ENCODE assay signal across 24 mouse cellular contexts in the genomic region with DNA sequence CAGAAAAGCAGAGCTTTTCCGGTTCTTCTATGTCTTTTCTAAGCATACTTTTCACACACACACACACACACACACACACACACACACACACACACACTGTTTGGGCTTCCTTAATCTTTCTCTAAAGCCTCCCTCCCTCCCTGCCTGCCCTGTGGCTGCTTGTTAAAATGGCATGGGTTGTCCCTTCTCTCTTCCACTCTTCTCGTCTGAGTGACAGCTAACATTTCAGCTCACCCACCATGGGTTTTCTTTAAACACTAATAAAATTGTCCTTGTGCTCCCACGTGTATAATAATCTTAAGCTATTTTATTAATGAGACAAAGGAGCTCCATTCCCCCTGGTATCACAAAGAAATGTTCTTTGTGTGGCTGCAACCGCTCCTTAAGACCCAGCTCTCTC. TPM values are rescaled to one million over a fixed set of nuclear protein-coding genes. Genes with fewer than 3 reads are reported as not detected.
DNase-seq lines count a peak whose midpoint lies in the region; ATAC-seq and TF ChIP-seq lines count a peak whose summit lies in the region.
"Had no signal": no experiment of that assay in that cellular context is flagged by ENCODE, and none has a peak within 500 bp of the region (broad histone marks: within the 10 kb centered on the region; RNA-seq: fewer than 3 reads in every experiment).

No protein-coding gene starts in this region.

- no peaks in the 10 kb centered on the region for H3K4me1 ChIP-seq in MEL (ENCODE audit: control insufficient read depth in 1 of 2, insufficient read depth in 2 of 2, low read length in 2 of 2)
- H3K4me1 ChIP-seq in forebrain, embryonic 12.5 days, result peaks cover 13% of the 10 kb centered on the region; the same call in 1 of the 2 replicates
- no peaks in the 10 kb centered on the region for H3K4me1 ChIP-seq in midbrain, postnatal 0 days (ENCODE audit: insufficient read depth, low read length)
- no peaks in the 10 kb centered on the region for H3K4me1 ChIP-seq in liver, embryonic 12.5 days
- H3K4me1 ChIP-seq: limb, embryonic 13.5 days; liver, embryonic 15.5 days had no signal

- 5% methylated on average over 4 of the region's 4 CpGs for WGBS in forebrain, embryonic 12.5 days
- 18% methylated on average over 4 of the region's 4 CpGs for WGBS in midbrain, postnatal 0 days
- 50% methylated on average over 4 of the region's 4 CpGs for WGBS in liver, embryonic 12.5 days (ENCODE audit: insufficient replicate concordance)

- no peaks in the 10 kb centered on the region for H3K27me3 ChIP-seq in MEL (ENCODE audit: control insufficient read depth in 1 of 2, insufficient read depth in 2 of 2, low read length in 2 of 2)
- H3K27me3 ChIP-seq in forebrain, embryonic 12.5 days, result 0 out of 2 replicates have a peak, but pooled peaks cover 6% of the 10 kb centered on the region
- H3K27me3 ChIP-seq in midbrain, postnatal 0 days (ENCODE audit: insufficient read depth, low read length), result no peaks in the 10 kb centered on the region; the same call in 1 of the 2 replicates
- no peaks in the 10 kb centered on the region for H3K27me3 ChIP-seq in liver, embryonic 12.5 days (replicated peaks)
- H3K27me3 ChIP-seq: limb, embryonic 13.5 days; liver, embryonic 15.5 days; neural tube, embryonic 13.5 days had no signal

- no peak for TF ChIP-seq EP300 in MEL (IDR thresholded peaks at IDR 0.05; ENCODE audit: low read depth in 1 of 2, low read length in 2 of 2)

- no peaks in the 10 kb centered on the region for H3K79me2 ChIP-seq in MEL (ENCODE audit: control insufficient read depth, insufficient read depth, low read length, poor library complexity)

- no peak overlapping the region for H3K4me2 ChIP-seq in forebrain, embryonic 12.5 days
- no peak overlapping the region for H3K4me2 ChIP-seq in midbrain, postnatal 0 days (ENCODE audit: low read depth, low read length, poor library complexity, severe bottlenecking)
- H3K4me2 ChIP-seq in liver, embryonic 12.5 days, result no peak overlapping the region
- H3K4me2 ChIP-seq: heart, embryonic 11.5 days; limb, embryonic 13.5 days; liver, embryonic 15.5 days; neural tube, embryonic 13.5 days had no signal

- no peak for TF ChIP-seq RAD21 in MEL (IDR thresholded peaks at IDR 0.05; ENCODE audit: low read depth, low read length)

- no peak for TF ChIP-seq POLR2A in MEL (IDR thresholded peaks at IDR 0.05; ENCODE audit: control insufficient read depth in 1 of 2, insufficient read depth in 1 of 2, low read depth in 1 of 2, low read length in 2 of 2, poor library complexity in 1 of 2)

- no peak overlapping the region for H3K4me3 ChIP-seq in MEL (ENCODE audit: control insufficient read depth in 1 of 2, insufficient read depth in 1 of 2, low read depth in 2 of 2, low read length in 2 of 2)
- no peak overlapping the region for H3K4me3 ChIP-seq in forebrain, embryonic 12.5 days (replicated peaks)
- no peak overlapping the region for H3K4me3 ChIP-seq in midbrain, postnatal 0 days (ENCODE audit: low read depth, low read length)
- no peak overlapping the region for H3K4me3 ChIP-seq in liver, embryonic 12.5 days
- H3K4me3 ChIP-seq: erythroblast, embryonic 14.5 days; limb, embryonic 13.5 days; liver, embryonic 15.5 days; neural tube, embryonic 13.5 days had no signal

- no peak overlapping the region for H3K27ac ChIP-seq in MEL (ENCODE audit: control insufficient read depth, low read depth, low read length)
- no peak overlapping the region for H3K27ac ChIP-seq in forebrain, embryonic 12.5 days
- H3K27ac ChIP-seq in midbrain, postnatal 0 days (ENCODE audit: low read depth, low read length), result no peak overlapping the region
- no peak overlapping the region for H3K27ac ChIP-seq in liver, embryonic 12.5 days
- H3K27ac ChIP-seq: kidney, postnatal 0 days; limb, embryonic 13.5 days; liver, embryonic 15.5 days; neural tube, embryonic 13.5 days had no signal

- peak; percentile 45 for DNase-seq in CD4-positive, CD25-positive, alpha-beta regulatory T cell, adult 2 months (ENCODE audit: low read depth, low spot score)
- peak; percentile 13 for DNase-seq in MEL (ENCODE audit: low read depth, low spot score)
- no peak for DNase-seq in midbrain, postnatal 0 days (ENCODE audit: low spot score)
- no peak for DNase-seq in layer of hippocampus, postnatal 10 days (ENCODE audit: low spot score in 2 of 2)
- DNase-seq in cerebellum, postnatal 36 days, result no peak
- DNase-seq: cerebellum, adult 9-10 months; heart, postnatal 36 days; lung, postnatal 14 days; thymus, postnatal 36 days had no signal

- no peaks in the 10 kb centered on the region for H3K36me3 ChIP-seq in MEL (ENCODE audit: control insufficient read depth in 1 of 2, insufficient read depth in 2 of 2, low read length in 2 of 2)
- H3K36me3 ChIP-seq in forebrain, embryonic 12.5 days (replicated peaks), result no peaks in the 10 kb centered on the region
- H3K36me3 ChIP-seq in midbrain, postnatal 0 days (ENCODE audit: insufficient read depth, low read length), result no peaks in the 10 kb centered on the region
- H3K36me3 ChIP-seq in liver, embryonic 12.5 days, result no peaks in the 10 kb centered on the region
- H3K36me3 ChIP-seq: limb, embryonic 13.5 days; liver, embryonic 15.5 days; neural tube, embryonic 13.5 days had no signal

- TF ChIP-seq CTCF in MEL (IDR thresholded peaks at IDR 0.05 in 2 of 3, conservative IDR thresholded peaks at IDR 0.05 in 1 of 3; ENCODE audit: control insufficient read depth in 1 of 3, insufficient read depth in 1 of 3, low read depth in 2 of 3, low read length in 3 of 3, poor library complexity in 1 of 3, severe bottlenecking in 1 of 3), result no peak
- TF ChIP-seq CTCF in midbrain, postnatal 0 days (IDR thresholded peaks at IDR 0.05), result no peak

- no peak overlapping the region for H3K9ac ChIP-seq in MEL (ENCODE audit: control insufficient read depth, low read depth, low read length, poor library complexity, severe bottlenecking)
- no peak overlapping the region for H3K9ac ChIP-seq in forebrain, embryonic 12.5 days
- no peak overlapping the region for H3K9ac ChIP-seq in midbrain, postnatal 0 days (replicated peaks; ENCODE audit: low read length, poor library complexity, severe bottlenecking)
- H3K9ac ChIP-seq in liver, embryonic 12.5 days, result no peak overlapping the region
- H3K9ac ChIP-seq: limb, embryonic 13.5 days; liver, embryonic 15.5 days; neural tube, embryonic 13.5 days had no signal

- ATAC-seq in forebrain, embryonic 12.5 days (ENCODE audit: low FRiP score), result peak; percentile 54; the same call in 1 of the 2 replicates
- ATAC-seq in midbrain, postnatal 0 days (ENCODE audit: low FRiP score), result peak; percentile 48; the same call in 1 of the 2 replicates
- no peak for ATAC-seq in liver, embryonic 12.5 days
- ATAC-seq: activated CD4-positive, CD25-positive, alpha-beta regulatory T cell, adult 4 months; hindbrain, embryonic 16.5 days; intestine, postnatal 0 days; Patski had no signal

- H3K9me3 ChIP-seq in MEL (replicated peaks; ENCODE audit: insufficient read depth, low read length), result no peaks in the 10 kb centered on the region
- no peaks in the 10 kb centered on the region for H3K9me3 ChIP-seq in forebrain, embryonic 12.5 days
- no peaks in the 10 kb centered on the region for H3K9me3 ChIP-seq in midbrain, postnatal 0 days (ENCODE audit: low read length)
- no peaks in the 10 kb centered on the region for H3K9me3 ChIP-seq in liver, embryonic 12.5 days (replicated peaks)
- H3K9me3 ChIP-seq: limb, embryonic 13.5 days; liver, embryonic 15.5 days; neural tube, embryonic 13.5 days had no signal

TF ChIP-seq in MEL, 35 proteins besides CTCF, POLR2A, EP300 and RAD21:
- no peak for TF ChIP-seq HCFC1 (IDR thresholded peaks at IDR 0.05; ENCODE audit: low read depth, low read length)
- no peak for TF ChIP-seq RCOR1 (IDR thresholded peaks at IDR 0.05; ENCODE audit: low read depth, low read length)
- TF ChIP-seq KAT2A (conservative IDR thresholded peaks at IDR 0.05; ENCODE audit: low read depth, low read length), result no peak
- TF ChIP-seq ZKSCAN1 (IDR thresholded peaks at IDR 0.05; ENCODE audit: low read depth, low read length), result no peak
- TF ChIP-seq JUND (IDR thresholded peaks at IDR 0.05; ENCODE audit: low read depth, low read length), result no peak
- TF ChIP-seq UBTF (IDR thresholded peaks at IDR 0.05; ENCODE audit: borderline replicate concordance, insufficient read depth, low read depth, low read length), result no peak
- no peak for TF ChIP-seq MAZ (IDR thresholded peaks at IDR 0.05; ENCODE audit: low read depth, low read length)
- TF ChIP-seq POLR2AphosphoS5 (IDR thresholded peaks at IDR 0.05; ENCODE audit: borderline replicate concordance, low read depth, low read length), result no peak
- no peak for TF ChIP-seq TBP (IDR thresholded peaks at IDR 0.05; ENCODE audit: low read depth, low read length)
- no peak for TF ChIP-seq ELF1 (IDR thresholded peaks at IDR 0.05; ENCODE audit: low read depth, low read length)
- no peak for TF ChIP-seq ETS1 (IDR thresholded peaks at IDR 0.05; ENCODE audit: low read depth, low read length)
- TF ChIP-seq CHD1 (IDR thresholded peaks at IDR 0.05; ENCODE audit: low read depth, low read length), result no peak
- no peak for TF ChIP-seq MYC (IDR thresholded peaks at IDR 0.05; ENCODE audit: low read depth, low read length)
- no peak for TF ChIP-seq POLR2AphosphoS2 (IDR thresholded peaks at IDR 0.05; ENCODE audit: low read length)

RNA-seq across cellular contexts. Expression of a gene that starts 10.7 kb away (rescaled TPM):
- total RNA-seq in MEL (2012; rRNA removed), result not detected in 2 replicates
- not detected for polyA plus RNA-seq in MEL (2012; ENCODE audit: insufficient read depth in 1 of 2, insufficient read length in 2 of 2, low read depth in 1 of 2, low replicate concordance in 2 of 2, missing spikeins in 1 of 2)
- not detected in 2 replicates for polyA plus RNA-seq in forebrain, embryonic 12.5 days (2016; fragmentation: Nextera tagmentation; extraction: Ambion mirVana)
- not detected in 2 replicates for total RNA-seq in midbrain, postnatal 0 days (2014; rRNA removed)
- polyA plus RNA-seq in midbrain, postnatal 0 days (2015; fragmentation: Nextera tagmentation; extraction: Ambion mirVana), result not detected in 2 replicates
- polyA plus RNA-seq in liver, embryonic 12.5 days (2016; fragmentation: Nextera tagmentation; extraction: Ambion mirVana), result not detected in 2 replicates
- not detected for total RNA-seq in layer of hippocampus, postnatal 10 days (2021)
- total RNA-seq: adrenal gland, postnatal 4 days; gastrocnemius, postnatal 4 days; heart, postnatal 36 days; left cerebral cortex, postnatal 10 days had no signal
- polyA plus RNA-seq: activated CD4-positive, CD25-positive, alpha-beta regulatory T cell, adult 4 months; erythroblast, embryonic 14.5 days; heart, embryonic 11.5 days; hindbrain, embryonic 16.5 days; intestine, postnatal 0 days; kidney, postnatal 0 days; limb, embryonic 13.5 days; liver, embryonic 15.5 days; neural tube, embryonic 13.5 days; Patski had no signal

RNA-seq across cellular contexts. Expression of a gene that starts 47.2 kb away (rescaled TPM):
- not detected in 2 replicates for total RNA-seq in MEL (2012; rRNA removed)
- polyA plus RNA-seq in MEL (2012; ENCODE audit: insufficient read depth in 1 of 2, insufficient read length in 2 of 2, low read depth in 1 of 2, low replicate concordance in 2 of 2, missing spikeins in 1 of 2), result not detected
- 0.24 and 0.37 TPM in 2 replicates for polyA plus RNA-seq in forebrain, embryonic 12.5 days (2016; fragmentation: Nextera tagmentation; extraction: Ambion mirVana)
- total RNA-seq in midbrain, postnatal 0 days (2014; rRNA removed), result 0.44 and 1.8 TPM in 2 replicates
- 0.49 and 0.65 TPM in 2 replicates for polyA plus RNA-seq in midbrain, postnatal 0 days (2015; fragmentation: Nextera tagmentation; extraction: Ambion mirVana)
- 0.16 and 0.26 TPM in 2 replicates for polyA plus RNA-seq in liver, embryonic 12.5 days (2016; fragmentation: Nextera tagmentation; extraction: Ambion mirVana)
- total RNA-seq in layer of hippocampus, postnatal 10 days (2021), result 1 to 10 TPM; 4.0 to 4.1 TPM
- polyA plus RNA-seq: activated CD4-positive, CD25-positive, alpha-beta regulatory T cell, adult 4 months; erythroblast, embryonic 14.5 days; Patski had no signal

Comparison
In these comparisons a context has a peak if more than half of its experiments do, and no peak if none do; other contexts are left out.
1. DNase-seq: peak in CD4-positive, CD25-positive, alpha-beta regulatory T cell, adult 2 months (single experiment) and MEL (single experiment); none in midbrain, postnatal 0 days (single experiment), layer of hippocampus, postnatal 10 days (0 of 2) and cerebellum, postnatal 36 days (0 of 2).